Mouse (Mus musculus) midbrain, postnatal 0 days (tissue): ENCODE data around the gene Gspt1. TPM values are rescaled to one million over a fixed set of nuclear protein-coding genes. Genes with fewer than 3 reads are reported as not detected.

Experiments
- ATAC-seq: fragments of 200-750 bp; cut with Nextera tagmentation; 2 replicates; pipeline ENCODE4 v1.8.0; 2017; ENCODE audit warnings: moderate number of reproducible peaks, mild to moderate bottlenecking, moderate TSS enrichment, moderate library complexity; ENCODE audit not compliant: low FRiP score
- DNase-seq: peaks from one replicate; pipeline ENCODE4 v3.0.0-alpha.2; 2015; ENCODE audit warnings: low spot score
- H3K27ac ChIP-seq: fragments of 300-500 bp; sonication (generic); 2 replicates; pipeline ENCODE4 v1.5.1; 2014; ENCODE audit warnings: low read depth, mild to moderate bottlenecking, low read length, mixed read lengths
- H3K27me3 ChIP-seq: fragments of 300-500 bp; sonication (generic); 2 replicates; pipeline ENCODE4 v1.6.1; 2014; ENCODE audit warnings: low read length, control low read depth, mixed read lengths; ENCODE audit not compliant: insufficient read depth
- H3K36me3 ChIP-seq: fragments of 300-500 bp; sonication (generic); 2 replicates; pipeline ENCODE4 v1.6.1; 2014; ENCODE audit warnings: low read length, control low read depth, mixed read lengths; ENCODE audit not compliant: insufficient read depth
- H3K4me1 ChIP-seq: fragments of 300-500 bp; sonication (generic); 2 replicates; pipeline ENCODE4 v1.6.1; 2014; ENCODE audit warnings: mild to moderate bottlenecking, control low read depth, antibody characterized with exemption, low read length, mixed read lengths; ENCODE audit not compliant: insufficient read depth
- H3K4me2 ChIP-seq: fragments of 300-500 bp; sonication (generic); 2 replicates; pipeline ENCODE4 v1.6.1; 2014; ENCODE audit warnings: low read depth, mild to moderate bottlenecking, low read length, mixed read lengths; ENCODE audit not compliant: poor library complexity, severe bottlenecking
- H3K4me3 ChIP-seq: fragments of 300-500 bp; sonication (generic); 2 replicates; pipeline ENCODE4 v1.5.1; 2014; ENCODE audit warnings: low read depth, mild to moderate bottlenecking, low read length, moderate library complexity
- H3K9ac ChIP-seq: fragments of 300-500 bp; sonication (generic); replicated peaks from 2 replicates; pipeline ENCODE4 v1.6.1; 2014; ENCODE audit warnings: mild to moderate bottlenecking, low read length, moderate library complexity, mixed read lengths; ENCODE audit not compliant: poor library complexity, severe bottlenecking
- H3K9me3 ChIP-seq: fragments of 300-500 bp; sonication (generic); 2 replicates; pipeline ENCODE4 v1.6.1; 2016; ENCODE audit warnings: low read length, control low read depth
- CTCF ChIP-seq: IDR thresholded peaks from 2 replicates; pipeline ENCODE4 v1.5.1; 2016; ENCODE audit warnings: antibody characterized with exemption, mild to moderate bottlenecking
- WGBS: fragments of 180-500 bp; shearing (Covaris S2); extraction: QIAGEN DNeasy Blood & Tissue Kit; methylation state at CpG from one replicate; pipeline ENCODE4 v1.1.7; 2014; 5-methylcytosine and 5-hydroxymethylcytosine counted together
- polyA plus RNA-seq: library from polyadenylated mRNA; unstranded; fragments of >200 nt; fragmentation: Nextera tagmentation; extraction: Ambion mirVana; gene quantifications from 2 replicates; pipeline ENCODE4 v1.2.1, GENCODE M21; 2015
- total RNA-seq: library from RNA; depleted of rRNA; stranded (reverse); fragments of >200 nt; gene quantifications from 2 replicates; pipeline ENCODE4 v1.2.3, GENCODE M21; 2014

The Gspt1 gene
- total and polyA plus RNA-seq, 2 experiments from 2014 or later, result 39.0 to 60.9 TPM

- H3K9me3 ChIP-seq, result no peaks in the 10 kb centered on the region
- DNase-seq (no peak), ATAC-seq (no peak)
- no peak overlapping the region for H3K4me3 ChIP-seq
- no peak overlapping the region for H3K27ac ChIP-seq
- H3K27me3 ChIP-seq, result no peaks in the 10 kb centered on the region
- H3K36me3 ChIP-seq, result no peaks in the 10 kb centered on the region
- no peaks in the 10 kb centered on the region for H3K4me1 ChIP-seq
- H3K4me2 ChIP-seq, result no peak overlapping the region
- WGBS, result 86% methylated on average over 9 of the region's 9 CpGs
- H3K9ac ChIP-seq, result no peak overlapping the region
- TF ChIP-seq CTCF, result no peak
Measured at GRCm38 (mm10) chr16:11245767-11246166, 8.4 kb downstream of the Gspt1 start.

- Histone ChIP-seq H3K4me3 (no peak overlapping the region), H3K4me1 (no peaks in the 10 kb centered on the region), H3K36me3 (peaks cover 4% of the 10 kb centered on the region; the same call in 1 of the 2 replicates), H3K9ac (no peak overlapping the region), H3K9me3 (no peaks in the 10 kb centered on the region), H3K27me3 (no peaks in the 10 kb centered on the region), H3K4me2 (no peak overlapping the region), H3K27ac (no peak overlapping the region)
- no peak for ATAC-seq
- 88% methylated on average over 1 of the region's 1 CpGs for WGBS
- no peak for TF ChIP-seq CTCF
- DNase-seq, result no peak
Measured at GRCm38 (mm10) chr16:11242401-11242800, 11.7 kb downstream of the Gspt1 start.

- peaks cover 8% of the 10 kb centered on the region; the same call in 1 of the 2 replicates for H3K36me3 ChIP-seq
Measured at GRCm38 (mm10) chr16:11217801-11218200, 36.3 kb downstream of the Gspt1 start.

GRCm38 (mm10) chr16:11203600-11204390 lies 50.3 kb downstream of the Gspt1 start:
- Histone ChIP-seq H3K9me3 (no peaks in the 10 kb centered on the region), H3K27ac (peak overlapping the region; percentile 77; the same call in 1 of the 2 replicates), H3K4me1 (0 out of 2 replicates have a peak, but pooled peaks cover 7% of the 10 kb centered on the region), H3K27me3 (no peaks in the 10 kb centered on the region), H3K4me2 (peak overlapping the region; percentile 69), H3K4me3 (peak overlapping the region; percentile 60), H3K36me3 (peaks cover 20% of the 10 kb centered on the region), H3K9ac (peak overlapping the region; percentile 75)
- no peak for TF ChIP-seq CTCF
- ATAC-seq (peak; percentile 65), DNase-seq (no peak)
- 10% methylated on average over 24 of the region's 24 CpGs for WGBS

More at GRCm38 (mm10) chr16:11217801-11218200, 36.3 kb downstream of the Gspt1 start:
- H3K4me1 ChIP-seq, result no peaks in the 10 kb centered on the region
- H3K9ac ChIP-seq, result no peak overlapping the region
- WGBS, result 86% methylated on average over 3 of the region's 3 CpGs
- no peak overlapping the region for H3K4me3 ChIP-seq
- no peaks in the 10 kb centered on the region for H3K27me3 ChIP-seq
- H3K9me3 ChIP-seq, result no peaks in the 10 kb centered on the region
- no peak overlapping the region for H3K4me2 ChIP-seq
- TF ChIP-seq CTCF, result no peak
- ATAC-seq, result no peak
- H3K27ac ChIP-seq, result no peak overlapping the region
- no peak for DNase-seq

GRCm38 (mm10) chr16:11202571-11203554 lies 51.3 kb downstream of the Gspt1 start, which contains the start of gene Rsl1d1:
Gene Rsl1d1 (minus strand): TSS chr16:11203331.
- H3K27me3 ChIP-seq, result no peaks in the 10 kb centered on the region
- peak within 1 kb of the TSS; percentile 69 for H3K4me2 ChIP-seq
- no peak for TF ChIP-seq CTCF
- H3K9me3 ChIP-seq, result no peaks in the 10 kb centered on the region
- peak; percentile 97 for DNase-seq
- H3K36me3 ChIP-seq, result peaks cover 29% of the 10 kb centered on the region
- H3K9ac ChIP-seq, result peak within 1 kb of the TSS; percentile 75
- peak within 1 kb of the TSS; percentile 60 for H3K4me3 ChIP-seq
- ATAC-seq, result peak; percentile 99
- H3K27ac ChIP-seq, result peak within 1 kb of the TSS; percentile 77
- under 1% methylated on average over 68 of the region's 68 CpGs for WGBS
- H3K4me1 ChIP-seq, result 0 out of 2 replicates have a peak, but pooled peaks cover 7% of the 10 kb centered on the region
